Mouse (Mus musculus) T-cell, adult 66 days (primary cell): Measurements from ENCODE around the gene Ppan. TPM values are rescaled to one million over a fixed set of nuclear protein-coding genes. Genes with fewer than 3 reads are reported as not detected.

ENCODE experiments used
- total RNA-seq, 2 experiments: library from RNA; stranded (reverse); gene quantifications; 3 replicates in 1 of 2; 4 replicates in 1 of 2; pipeline ENCODE4 v1.2.4; 2023

Ppan gene
- 100 to 1,000 TPM in 1 of 2 experiments, 10 to 100 TPM in 1; 95.1 to 102 TPM for total RNA-seq

GRCm38 (mm10) chr9:20887704-20888385 is at the start of gene Ppan:
TSS of gene Ppan (plus strand) at chr9:20888175.

GRCm38 (mm10) chr9:20868448-20869001 is 19.4 kb upstream of the Ppan start, which contains the start of gene A230050P20Rik:
TSS of gene A230050P20Rik (plus strand) at chr9:20868642.

GRCm38 (mm10) chr9:20879097-20879792 is 8.7 kb upstream of the Ppan start, which contains the start of gene Angptl6:
TSS of gene Angptl6 (minus strand) at chr9:20879727.

GRCm38 (mm10) chr9:20898511-20899073 is 10.6 kb downstream of the Ppan start, which contains the start of gene Eif3g:
TSS of gene Eif3g (minus strand) at chr9:20898623.

Other genes with a start within 250 kb of the Ppan start
- gene Ubl5, start 245.3 kb upstream of the Ppan start, total RNA-seq: 100 to 1,000 TPM; 333 to 334 TPM
- gene Fbxl12, start 243.4 kb upstream of the Ppan start, total RNA-seq: 100 to 1,000 TPM; 108 to 121 TPM
- 10 to 100 TPM; 24.4 to 31.2 TPM for gene Pin1, start 236.1 kb upstream of the Ppan start, total RNA-seq
- not detected for gene Olfm2, start 141.8 kb upstream of the Ppan start, total RNA-seq
- gene Col5a3, start 73.1 kb upstream of the Ppan start, total RNA-seq: not detected
- gene Rdh8, start 69.7 kb upstream of the Ppan start, total RNA-seq: not detected
- gene A230050P20Rik, start 19.5 kb upstream of the Ppan start, total RNA-seq: 10 to 100 TPM; 59.7 to 65.3 TPM
- gene Angptl6, start 8.4 kb upstream of the Ppan start, total RNA-seq: 1 to 10 TPM; 1.1 to 3.0 TPM
- 100 to 1,000 TPM; 187 to 197 TPM for gene Eif3g, start 10.4 kb downstream of the Ppan start, total RNA-seq
- 100 to 1,000 TPM in 1 of 2 experiments, 10 to 100 TPM in 1; 99.8 to 107 TPM for gene Dnmt1, start 71.7 kb downstream of the Ppan start, total RNA-seq
- 1 to 10 TPM; 2.5 to 6.7 TPM for gene S1pr2, start 88.6 kb downstream of the Ppan start, total RNA-seq
- gene Mrpl4, start 114.6 kb downstream of the Ppan start, total RNA-seq: 10 to 100 TPM; 51.2 to 53.0 TPM
- 10 to 100 TPM; 43.1 to 49.4 TPM for gene Icam1, start 127.8 kb downstream of the Ppan start, total RNA-seq
- gene Icam4, start 141.2 kb downstream of the Ppan start, total RNA-seq: 1 to 10 TPM in 1 of 2 experiments, under 1 TPM in 1; 0.56 to 1.2 TPM
- under 1 TPM; 0.62 to 0.73 TPM for gene Icam5, start 143.9 kb downstream of the Ppan start, total RNA-seq
- gene Zglp1, start 178.9 kb downstream of the Ppan start, total RNA-seq: 1 to 10 TPM; 2.6 to 3.7 TPM
- 1 to 10 TPM; 2.3 to 4.1 TPM for gene Gm49373, start 184.9 kb downstream of the Ppan start, total RNA-seq
- gene Fdx1l, start 185.4 kb downstream of the Ppan start, total RNA-seq: 10 to 100 TPM; 33.5 to 34.0 TPM
- gene Gm38431, start 203.8 kb downstream of the Ppan start, total RNA-seq: 10 to 100 TPM; 12.8 to 16.0 TPM
- gene Raver1, start 203.8 kb downstream of the Ppan start, total RNA-seq: 100 to 1,000 TPM; 110 to 111 TPM
- 10 to 100 TPM; 65.7 to 68.6 TPM for gene Tyk2, start 243.1 kb downstream of the Ppan start, total RNA-seq